Mouse (Mus musculus) lung, embryonic 16.5 days (tissue): ENCODE measurements around the gene Abcb5. TPM values are rescaled to one million over a fixed set of nuclear protein-coding genes. Genes with fewer than 3 reads are reported as not detected.

ENCODE experiments used
- ATAC-seq: fragments of 200-750 bp; cut with Nextera tagmentation; 2 replicates; pipeline ENCODE4 v1.8.0; 2017; ENCODE audit warnings: low read depth, mild to moderate bottlenecking, moderate library complexity
- H3K27ac ChIP-seq: fragments of 300-500 bp; sonication (generic); 2 replicates; pipeline ENCODE4 v1.5.1; 2014; ENCODE audit warnings: mild to moderate bottlenecking, control low read depth, low read length
- H3K27me3 ChIP-seq: fragments of 300-500 bp; sonication (generic); 2 replicates; pipeline ENCODE4 v1.6.1; 2014; ENCODE audit warnings: low read depth, low read length, mixed read lengths; ENCODE audit not compliant: control insufficient read depth, insufficient read depth
- H3K36me3 ChIP-seq: fragments of 300-500 bp; sonication (generic); 2 replicates; pipeline ENCODE4 v1.6.1; 2014; ENCODE audit warnings: low read length; ENCODE audit not compliant: control insufficient read depth, insufficient read depth
- H3K4me1 ChIP-seq: fragments of 300-500 bp; sonication (generic); replicated peaks from 2 replicates; pipeline ENCODE4 v1.6.1; 2014; ENCODE audit warnings: low read length, mixed read lengths; ENCODE audit not compliant: control insufficient read depth, insufficient read depth
- H3K4me2 ChIP-seq: fragments of 300-500 bp; sonication (generic); 2 replicates; pipeline ENCODE4 v1.6.1; 2014; ENCODE audit warnings: low read depth, low read length, control low read depth
- H3K4me3 ChIP-seq: fragments of 300-500 bp; sonication (generic); 2 replicates; pipeline ENCODE4 v1.5.1; 2014; ENCODE audit warnings: mild to moderate bottlenecking, low read length, control low read depth
- H3K9ac ChIP-seq: fragments of 300-500 bp; sonication (generic); 2 replicates; pipeline ENCODE4 v1.6.1; 2014; ENCODE audit warnings: low read length, control low read depth
- H3K9me3 ChIP-seq: fragments of 300-500 bp; sonication (generic); 2 replicates; pipeline ENCODE4 v1.6.1; 2016; ENCODE audit warnings: low read length; ENCODE audit not compliant: control insufficient read depth
- WGBS: fragments of 180-500 bp; shearing (Covaris S2); extraction: QIAGEN DNeasy Blood & Tissue Kit; methylation state at CpG from one replicate; pipeline ENCODE4 v1.1.7; 2014; 5-methylcytosine and 5-hydroxymethylcytosine counted together
- polyA plus RNA-seq: library from polyadenylated mRNA; unstranded; fragments of >200 nt; fragmentation: Nextera tagmentation; extraction: Ambion mirVana; gene quantifications from 2 replicates; pipeline ENCODE4 v1.2.1, GENCODE M21; 2015

Gene Abcb5
- polyA plus RNA-seq, 1 experiment from 2014 or later: not detected

- no peaks in the 10 kb centered on the region for H3K9me3 ChIP-seq
- H3K27ac ChIP-seq: no peak overlapping the region
- no peaks in the 10 kb centered on the region for H3K27me3 ChIP-seq
- H3K4me2 ChIP-seq: no peak overlapping the region
- no peak overlapping the region for H3K9ac ChIP-seq
- H3K36me3 ChIP-seq: no peaks in the 10 kb centered on the region
- 28% methylated on average over 5 of the region's 5 CpGs for WGBS
- H3K4me1 ChIP-seq: no peaks in the 10 kb centered on the region
- H3K4me3 ChIP-seq: no peak overlapping the region
- no peak for ATAC-seq
Observed at GRCm38 (mm10) chr12:118902249-118902648, 64.0 kb downstream of the Abcb5 start.

GRCm38 (mm10) chr12:118887964-118888363 lies 78.3 kb downstream of the Abcb5 start:
- no peak overlapping the region for H3K4me2 ChIP-seq
- no peaks in the 10 kb centered on the region for H3K27me3 ChIP-seq
- no peaks in the 10 kb centered on the region for H3K36me3 ChIP-seq
- no peak overlapping the region for H3K4me3 ChIP-seq
- WGBS: 45% methylated on average over 2 of the region's 2 CpGs
- no peak overlapping the region for H3K27ac ChIP-seq
- no peaks in the 10 kb centered on the region for H3K9me3 ChIP-seq
- no peak overlapping the region for H3K9ac ChIP-seq
- no peaks in the 10 kb centered on the region for H3K4me1 ChIP-seq
- peak; percentile 69 for ATAC-seq

GRCm38 (mm10) chr12:118882790-118883189 lies 83.4 kb downstream of the Abcb5 start:
- Histone ChIP-seq H3K36me3 (no peaks in the 10 kb centered on the region), H3K4me3 (no peak overlapping the region), H3K27ac (no peak overlapping the region), H3K4me2 (no peak overlapping the region), H3K9ac (no peak overlapping the region), H3K27me3 (no peaks in the 10 kb centered on the region), H3K4me1 (no peaks in the 10 kb centered on the region), H3K9me3 (no peaks in the 10 kb centered on the region)
- ATAC-seq: no peak

GRCm38 (mm10) chr12:118872673-118873072 lies 93.5 kb downstream of the Abcb5 start:
- ATAC-seq: peak; percentile 43; the same call in 1 of the 2 replicates
- Histone ChIP-seq H3K36me3 (no peaks in the 10 kb centered on the region), H3K27ac (no peak overlapping the region), H3K4me3 (no peak overlapping the region), H3K4me1 (no peaks in the 10 kb centered on the region), H3K9ac (no peak overlapping the region), H3K9me3 (no peaks in the 10 kb centered on the region), H3K27me3 (no peaks in the 10 kb centered on the region; the same call in 1 of the 2 replicates), H3K4me2 (no peak overlapping the region)
- WGBS: 25% methylated on average over 8 of the region's 8 CpGs

GRCm38 (mm10) chr12:118856151-118856550 lies 110.1 kb downstream of the Abcb5 start:
- H3K4me3 ChIP-seq: no peak overlapping the region
- H3K4me1 ChIP-seq: peaks cover 3% of the 10 kb centered on the region; the same call in 1 of the 2 replicates
- H3K27me3 ChIP-seq: peaks cover 47% of the 10 kb centered on the region
- no peak overlapping the region for H3K27ac ChIP-seq
- ATAC-seq: no peak
- H3K9ac ChIP-seq: no peak overlapping the region
- H3K9me3 ChIP-seq: no peaks in the 10 kb centered on the region
- 6% methylated on average over 7 of the region's 7 CpGs for WGBS
- no peak overlapping the region for H3K4me2 ChIP-seq
- no peaks in the 10 kb centered on the region for H3K36me3 ChIP-seq

GRCm38 (mm10) chr12:118854831-118855453 lies 111.3 kb downstream of the Abcb5 start:
- ATAC-seq: peak; percentile 98
- WGBS: 0% methylated on average over 34 of the region's 34 CpGs
- no peak overlapping the region for H3K27ac ChIP-seq
- H3K4me1 ChIP-seq: peaks cover 3% of the 10 kb centered on the region; the same call in 1 of the 2 replicates
- H3K4me2 ChIP-seq: peak overlapping the region; percentile 69
- H3K4me3 ChIP-seq: peak overlapping the region; percentile 46
- H3K9me3 ChIP-seq: no peaks in the 10 kb centered on the region
- H3K27me3 ChIP-seq: peaks cover 55% of the 10 kb centered on the region
- H3K9ac ChIP-seq: 0 out of 2 replicates have a peak overlapping the region, but pooled peaks have one; percentile 21
- no peaks in the 10 kb centered on the region for H3K36me3 ChIP-seq

- peaks cover 59% of the 10 kb centered on the region for H3K27me3 ChIP-seq
- H3K4me3 ChIP-seq: peak overlapping the region; percentile 46
- H3K9me3 ChIP-seq: no peaks in the 10 kb centered on the region
- no peak overlapping the region for H3K9ac ChIP-seq
- no peaks in the 10 kb centered on the region for H3K36me3 ChIP-seq
- peaks cover 3% of the 10 kb centered on the region for H3K4me1 ChIP-seq
- peak overlapping the region; percentile 69 for H3K4me2 ChIP-seq
- no peak overlapping the region for H3K27ac ChIP-seq
- WGBS: under 1% methylated on average over 10 of the region's 10 CpGs
- ATAC-seq: no peak
Observed at GRCm38 (mm10) chr12:118854401-118854800, 111.8 kb downstream of the Abcb5 start.

- no peak overlapping the region for H3K27ac ChIP-seq
- 3% methylated on average over 3 of the region's 3 CpGs for WGBS
- H3K4me1 ChIP-seq: peaks cover 14% of the 10 kb centered on the region
- no peak overlapping the region for H3K4me2 ChIP-seq
- H3K4me3 ChIP-seq: no peak overlapping the region
- H3K27me3 ChIP-seq: peaks cover 68% of the 10 kb centered on the region
- no peak for ATAC-seq
- H3K36me3 ChIP-seq: no peaks in the 10 kb centered on the region
- no peaks in the 10 kb centered on the region for H3K9me3 ChIP-seq
- H3K9ac ChIP-seq: no peak overlapping the region
Observed at GRCm38 (mm10) chr12:118853331-118853730, 112.9 kb downstream of the Abcb5 start.

- no peak overlapping the region for H3K4me3 ChIP-seq
- H3K9me3 ChIP-seq: no peaks in the 10 kb centered on the region
- no peaks in the 10 kb centered on the region for H3K36me3 ChIP-seq
- H3K9ac ChIP-seq: no peak overlapping the region
- WGBS: 28% methylated on average over 12 of the region's 12 CpGs
- H3K27ac ChIP-seq: no peak overlapping the region
- ATAC-seq: no peak
- H3K4me2 ChIP-seq: no peak overlapping the region
- H3K27me3 ChIP-seq: peaks cover 78% of the 10 kb centered on the region
- peaks cover 22% of the 10 kb centered on the region for H3K4me1 ChIP-seq
Observed at GRCm38 (mm10) chr12:118850851-118851410, 115.3 kb downstream of the Abcb5 start.
